Mouse (Mus musculus) 3T3-L1 (cell line): ENCODE measurements around the gene Prdm10.

Experiments used
- DNase-seq: peaks from one replicate; pipeline ENCODE4 v3.0.0-alpha.2; 2015; ENCODE audit warnings: low read depth, low spot score

The Prdm10 gene

GRCm38 (mm10) chr9:31363698-31364609 lies 83.6 kb downstream of the Prdm10 start:
- DNase-seq: no peak

DNA sequence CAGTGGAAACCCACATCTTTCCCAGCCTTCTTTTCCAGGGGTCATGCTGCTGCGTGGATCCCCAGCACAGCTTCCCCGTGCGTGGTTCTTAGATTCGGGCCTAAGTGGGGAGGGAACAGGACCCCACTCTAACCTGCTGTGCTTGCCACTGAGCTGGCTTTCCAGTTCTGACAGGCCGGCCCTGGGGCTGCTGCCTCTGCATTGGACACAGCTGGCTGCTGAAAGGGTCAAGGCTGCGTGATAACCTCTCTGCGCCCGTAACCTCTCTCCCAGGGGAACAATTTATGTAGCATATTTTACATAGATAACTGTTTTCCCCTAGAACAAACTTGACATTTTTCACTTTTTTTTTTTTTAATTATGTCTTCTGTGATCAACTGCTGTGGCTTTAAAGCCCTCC lies 84.7 kb downstream of the Prdm10 start:
- DNase-seq: no peak

DNA sequence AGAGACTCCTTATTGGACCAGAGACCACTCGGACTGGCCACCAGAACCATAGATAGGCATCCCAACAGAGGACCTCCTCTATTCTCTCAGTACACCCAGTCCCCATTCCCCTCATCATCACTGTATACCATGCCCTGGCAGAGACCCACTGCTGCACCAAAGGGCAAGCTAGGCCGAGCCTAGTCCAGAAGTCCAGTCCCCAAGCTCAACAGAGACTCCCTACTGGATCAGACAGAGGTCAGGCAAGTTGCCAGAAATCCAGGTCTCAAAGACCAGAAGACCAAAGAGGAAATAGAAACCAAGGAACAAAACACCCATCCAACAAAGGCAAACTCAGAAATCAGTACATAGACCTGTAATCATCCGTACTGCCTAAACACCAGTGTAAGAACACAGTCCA lies 91.4 kb downstream of the Prdm10 start:
- no peak for DNase-seq

- no peak for DNase-seq
Measured at GRCm38 (mm10) chr9:31376661-31377060, 96.3 kb downstream of the Prdm10 start.

DNA sequence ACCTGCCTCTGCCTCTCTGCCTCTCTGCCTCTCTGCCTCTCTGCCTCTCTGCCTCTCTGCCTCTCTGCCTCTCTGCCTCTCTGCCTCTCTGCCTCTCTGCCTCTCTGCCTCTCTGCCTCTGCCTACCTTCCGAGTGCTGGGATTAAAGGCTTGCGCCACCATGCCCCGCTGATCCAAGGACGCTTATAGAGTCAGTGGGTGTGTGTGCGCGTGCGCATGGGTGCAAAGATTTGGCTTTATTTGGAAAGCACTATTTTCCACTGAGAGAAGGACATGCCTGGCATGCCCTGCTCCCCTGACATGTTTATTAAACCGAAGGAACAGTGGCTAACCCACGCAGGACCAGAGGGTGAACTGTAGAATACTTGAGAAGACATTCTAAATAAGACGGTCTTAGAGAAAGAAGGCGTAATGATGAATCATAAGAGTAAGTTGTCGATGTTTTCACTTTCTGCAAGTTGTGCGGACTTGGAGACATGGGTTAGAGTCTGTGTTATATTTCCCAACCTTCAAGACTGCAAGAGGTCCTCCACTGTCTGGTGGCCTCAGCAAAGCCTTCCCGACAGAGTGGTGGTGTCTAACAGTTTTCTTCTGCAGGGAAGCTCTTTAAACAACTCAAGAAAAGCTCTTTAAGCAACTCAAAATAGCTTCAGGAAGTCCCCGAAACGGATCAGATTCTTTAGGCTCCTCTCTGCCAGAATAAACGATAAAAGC lies 104.6 kb downstream of the Prdm10 start:
- DNase-seq: peak; percentile 3

GRCm38 (mm10) chr9:31385500-31385869 lies 105.1 kb downstream of the Prdm10 start:
- no peak for DNase-seq

DNA sequence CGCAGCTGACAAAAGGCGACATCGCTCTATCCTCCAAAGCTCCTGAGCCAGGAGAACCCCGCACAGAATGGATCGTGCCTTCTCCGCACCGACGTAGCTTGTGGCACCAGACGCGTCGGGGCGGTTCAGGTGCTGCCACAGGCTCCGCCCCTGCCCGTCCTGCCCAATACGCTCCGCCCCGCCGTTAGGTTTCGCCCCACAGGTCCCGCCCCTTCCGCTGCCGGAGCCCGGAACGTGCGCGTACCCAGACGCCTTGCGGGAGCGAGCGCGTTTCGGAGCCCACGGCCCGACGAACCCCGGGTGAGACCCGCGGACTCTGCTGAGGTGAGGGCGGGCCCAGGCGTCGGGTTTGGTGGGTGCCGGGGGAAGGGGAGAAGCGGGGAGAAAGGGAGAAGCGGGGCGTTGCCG lies 105.6 kb downstream of the Prdm10 start, which contains the start of gene Nfrkb:
Gene Nfrkb (plus strand): TSS at position 246 of the 408 bp plus-strand sequence.
- DNase-seq: peak; percentile 87

- DNase-seq: peak; percentile 13
Measured at GRCm38 (mm10) chr9:31386368-31387180, 106.2 kb downstream of the Prdm10 start.

GRCm38 (mm10) chr9:31387206-31387605 lies 106.9 kb downstream of the Prdm10 start:
- DNase-seq: no peak

DNA sequence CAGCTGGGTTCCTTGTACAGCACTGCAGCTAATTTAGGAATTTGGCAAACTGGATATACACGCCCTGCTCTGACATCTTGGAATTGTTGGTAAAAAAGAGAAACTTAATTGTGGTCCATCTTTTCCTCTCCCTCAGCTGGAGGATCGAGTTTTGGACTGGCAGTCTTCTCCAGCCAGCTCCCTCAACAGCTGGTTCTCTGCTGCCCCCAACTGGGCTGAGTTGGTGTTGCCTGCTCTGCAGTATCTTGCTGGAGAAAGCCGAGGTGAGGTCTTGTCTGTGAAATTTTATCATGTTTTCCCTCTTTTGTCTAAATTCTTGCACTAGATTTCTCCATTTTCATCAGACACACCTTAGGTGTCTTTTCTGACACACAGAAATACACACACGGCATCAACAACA lies 120.1 kb downstream of the Prdm10 start:
- DNase-seq: peak; percentile 77

- DNase-seq: peak; percentile 11
Measured at GRCm38 (mm10) chr9:31404311-31404710, 124.0 kb downstream of the Prdm10 start.

DNA sequence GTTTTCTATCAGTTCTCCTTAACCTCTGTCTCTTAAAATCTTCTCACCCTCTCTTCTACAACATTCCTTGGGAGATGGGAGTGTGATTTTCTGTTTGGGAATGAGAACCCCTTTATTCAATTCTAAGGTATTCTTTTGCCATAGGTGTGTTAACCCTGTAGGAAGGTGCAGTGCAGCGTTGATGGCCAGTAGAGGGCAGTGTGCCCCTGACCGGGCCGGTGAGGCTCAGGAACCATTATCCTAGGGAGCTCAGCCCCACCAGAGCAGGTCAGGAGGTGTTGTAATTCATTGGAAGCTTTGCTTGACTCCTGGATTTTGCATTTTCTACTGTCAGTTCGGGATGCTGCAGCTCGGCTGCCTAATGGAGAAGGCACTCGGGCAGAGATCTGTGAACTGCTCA lies 124.9 kb downstream of the Prdm10 start:
- peak; percentile 37 for DNase-seq

DNA sequence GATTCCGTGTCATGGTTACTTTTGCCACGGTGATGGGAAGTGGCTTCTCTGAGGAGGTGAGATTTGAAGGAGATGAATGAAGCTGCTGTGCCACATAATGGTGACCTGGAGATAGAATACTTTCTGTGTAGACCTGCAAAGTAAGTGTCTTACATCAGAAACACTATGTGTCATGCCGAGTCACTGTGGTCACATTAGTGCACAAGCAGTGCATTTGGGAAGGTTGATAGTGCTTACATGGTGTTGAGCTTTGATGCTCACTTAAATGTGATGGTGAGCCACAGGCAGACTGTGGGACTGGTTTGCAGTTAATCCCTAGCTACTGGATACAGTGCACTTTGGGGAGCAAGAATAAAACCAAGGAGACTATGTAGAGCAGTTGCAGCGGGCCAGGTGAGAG lies 131.8 kb downstream of the Prdm10 start:
- DNase-seq: peak; percentile 44

DNA sequence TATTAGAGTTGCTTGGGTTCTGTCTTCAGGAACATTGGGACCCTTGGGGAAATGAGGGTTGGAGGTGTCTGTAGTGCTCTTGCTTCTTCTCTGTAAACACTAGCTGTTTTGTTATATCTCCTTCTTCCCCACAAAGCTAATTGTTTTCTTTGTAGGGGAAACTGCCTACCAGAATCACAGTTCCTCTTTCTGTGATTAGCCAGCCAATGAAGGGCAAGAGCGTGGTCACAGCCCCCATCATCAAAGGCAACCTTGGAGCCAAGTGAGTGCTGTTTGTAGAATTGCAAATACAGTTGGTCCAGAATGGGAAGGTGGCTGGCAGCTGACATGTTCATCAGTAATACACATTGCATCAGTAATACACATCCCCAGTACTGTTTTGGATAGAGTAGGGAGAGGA lies 138.5 kb downstream of the Prdm10 start:
- no peak for DNase-seq

- no peak for DNase-seq
Measured at GRCm38 (mm10) chr9:31422143-31422542, 141.8 kb downstream of the Prdm10 start.

DNA sequence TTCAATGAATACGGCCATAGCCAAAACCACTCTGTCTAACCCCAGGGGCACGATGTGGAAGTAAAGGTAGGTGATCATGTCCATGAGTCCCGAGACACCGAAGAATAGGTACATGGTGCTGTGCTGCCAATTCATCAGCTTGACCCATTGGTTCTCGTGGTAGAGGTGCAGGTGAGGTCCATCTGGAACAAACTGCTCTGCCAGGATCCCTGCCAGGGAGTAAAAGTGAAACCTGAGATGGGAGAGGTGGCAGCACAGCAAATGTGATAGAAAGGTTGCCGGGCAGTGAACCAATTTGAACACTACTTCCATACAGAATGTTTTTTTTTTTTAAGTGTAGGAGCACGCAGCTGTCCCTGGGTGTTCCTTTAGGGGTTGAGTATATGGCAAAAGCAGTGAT lies 148.6 kb downstream of the Prdm10 start:
- DNase-seq: no peak

DNA sequence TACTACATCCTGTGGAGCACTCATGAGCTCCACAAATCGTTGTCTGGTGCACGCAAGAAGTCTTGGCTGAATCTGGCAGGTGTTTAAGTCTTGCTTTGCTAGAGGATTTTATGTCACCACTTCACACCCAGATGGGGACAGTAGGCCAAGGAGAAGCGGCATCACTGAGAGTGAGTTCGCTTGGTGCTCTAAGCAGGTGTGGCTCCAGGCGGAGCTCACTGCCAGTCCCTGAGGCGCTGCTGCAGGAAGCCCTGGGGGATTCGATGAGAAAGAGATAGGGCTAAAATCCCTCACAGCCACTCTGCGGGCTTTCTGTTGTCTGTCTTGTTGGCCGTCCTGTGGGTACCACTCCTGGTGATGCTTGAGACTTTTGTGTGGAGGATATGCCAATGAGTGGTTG lies 149.7 kb downstream of the Prdm10 start:
- DNase-seq: no peak
